Mouse (Mus musculus) liver, postnatal 0 days (tissue): ENCODE results near the gene Dmbx1.

Source experiments
- CTCF ChIP-seq: sonication (generic); IDR thresholded peaks from 2 replicates; pipeline ENCODE4 v1.5.1; 2016; ENCODE audit warnings: antibody characterized with exemption, low read depth
- EP300 ChIP-seq: IDR thresholded peaks from 2 replicates; pipeline ENCODE4 v1.6.1; 2016; ENCODE audit warnings: antibody characterized with exemption, low read depth, mild to moderate bottlenecking

- TF ChIP-seq CTCF (no peak), EP300 (no peak)
Measured at GRCm38 (mm10) chr4:115908641-115909040, 31.1 kb downstream of the Dmbx1 start.
